Mouse (Mus musculus) bone marrow macrophage, adult 2 months (primary cell): Measurements from ENCODE around the gene Manbal. TPM values are rescaled to one million over a fixed set of nuclear protein-coding genes. Genes with fewer than 3 reads are reported as not detected.

Experiments
- H3K27ac ChIP-seq: 2 replicates; pipeline ENCODE4 v1.5.1; 2012; ENCODE audit warnings: low read depth, low read length; ENCODE audit not compliant: insufficient read depth
- H3K4me1 ChIP-seq: 2 replicates; pipeline ENCODE4 v1.6.1; 2012; ENCODE audit warnings: low read length; ENCODE audit not compliant: control insufficient read depth, insufficient read depth
- H3K4me3 ChIP-seq: 2 replicates; pipeline ENCODE4 v1.5.1; 2012; ENCODE audit warnings: mild to moderate bottlenecking, low read length, moderate library complexity; ENCODE audit not compliant: insufficient read depth
- CTCF ChIP-seq: IDR thresholded peaks from 2 replicates; pipeline ENCODE4 v1.5.1; 2012; ENCODE audit warnings: low read depth, mild to moderate bottlenecking, low read length, moderate library complexity
- POLR2A ChIP-seq: IDR thresholded peaks from 2 replicates; pipeline ENCODE4 v1.6.1; 2012; ENCODE audit warnings: mild to moderate bottlenecking, low read depth, low read length, borderline replicate concordance
- polyA plus RNA-seq: library from polyadenylated mRNA; stranded (reverse); fragments of >200 nt; gene quantifications from 2 replicates; pipeline ENCODE4 v1.2.4, GENCODE M21; 2012; ENCODE audit not compliant: missing spikeins, insufficient read depth, insufficient read length

Gene Manbal
- polyA plus RNA-seq, 1 experiment, result 32.7 TPM

GRCm38 (mm10) chr2:157407596-157407995 is 40.2 kb downstream of the Manbal start:
- Histone ChIP-seq H3K4me1 (peaks cover 21% of the 10 kb centered on the region), H3K27ac (no peak overlapping the region), H3K4me3 (no peak overlapping the region)
- TF ChIP-seq CTCF, result no peak
- no peak for TF ChIP-seq POLR2A

GRCm38 (mm10) chr2:157409793-157410533 is 42.6 kb downstream of the Manbal start:
- peaks cover 15% of the 10 kb centered on the region for H3K4me1 ChIP-seq
- no peak overlapping the region for H3K27ac ChIP-seq
- TF ChIP-seq CTCF, result no peak
- TF ChIP-seq POLR2A, result no peak
- no peak overlapping the region for H3K4me3 ChIP-seq

- H3K4me1 ChIP-seq, result peaks cover 8% of the 10 kb centered on the region; the same call in 1 of the 2 replicates
- TF ChIP-seq POLR2A (no peak), CTCF (no peak)
These were observed 43.8 kb downstream of the Manbal start for GRCm38 (mm10) chr2:157411151-157411693.

DNA sequence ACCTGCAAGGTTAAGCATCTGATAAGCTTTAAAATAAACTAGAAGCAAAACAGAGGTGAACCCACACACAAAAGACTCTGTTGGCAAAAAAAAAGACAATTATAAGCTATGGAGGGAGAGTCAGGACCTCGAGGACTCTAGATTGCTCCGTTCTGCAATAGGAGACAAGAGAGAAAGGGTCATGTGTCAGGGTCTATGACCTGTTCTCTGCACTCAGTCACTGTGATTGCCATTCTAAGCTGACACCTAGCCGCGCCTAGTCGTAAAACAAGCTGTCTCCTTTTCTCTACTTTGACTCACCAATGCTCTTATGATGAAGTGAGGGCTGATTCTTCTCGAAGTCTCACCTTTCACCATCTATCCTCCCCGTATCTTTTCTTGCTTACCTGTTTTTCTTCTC is 45.1 kb downstream of the Manbal start:
- TF ChIP-seq CTCF (no peak), POLR2A (no peak)

More at GRCm38 (mm10) chr2:157411151-157411693, 43.8 kb downstream of the Manbal start:
- H3K27ac ChIP-seq, result no peak overlapping the region
- no peak overlapping the region for H3K4me3 ChIP-seq

DNA sequence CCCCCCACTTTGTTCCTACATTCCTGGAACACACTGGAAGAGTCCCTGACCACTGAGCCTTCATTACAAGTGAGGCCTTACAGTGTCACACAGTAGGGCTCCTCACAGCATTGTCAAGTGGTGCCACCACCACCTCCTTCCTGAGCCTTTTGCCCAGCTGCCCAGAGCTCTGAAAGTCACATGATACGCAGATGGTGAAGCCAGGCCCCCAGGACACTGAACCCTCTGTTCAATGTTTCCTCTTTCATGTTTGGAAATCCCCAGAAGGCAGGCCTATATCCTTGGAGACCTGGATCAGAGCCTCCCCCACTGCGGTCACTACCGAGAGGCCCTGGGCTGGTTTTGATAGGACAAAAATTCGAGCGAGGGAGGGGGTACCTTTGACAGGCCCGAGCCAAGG is 49.8 kb downstream of the Manbal start:
- H3K4me3 ChIP-seq, result no peak overlapping the region
- TF ChIP-seq CTCF, result no peak
- TF ChIP-seq POLR2A, result no peak
- H3K4me1 ChIP-seq, result peaks cover 16% of the 10 kb centered on the region
- peak overlapping the region; percentile 7 for H3K27ac ChIP-seq

More for the DNA sequence above, 45.1 kb downstream of the Manbal start:
- no peak overlapping the region for H3K27ac ChIP-seq
- peaks cover 16% of the 10 kb centered on the region for H3K4me1 ChIP-seq
- no peak overlapping the region for H3K4me3 ChIP-seq

- TF ChIP-seq POLR2A (no peak), CTCF (no peak)
- Histone ChIP-seq H3K4me1 (peaks cover 23% of the 10 kb centered on the region), H3K4me3 (no peak within 1 kb of the TSS), H3K27ac (peak within 1 kb of the TSS; percentile 7; the same call in 1 of the 2 replicates)
These were observed 50.8 kb downstream of the Manbal start, which contains the start of gene Src for GRCm38 (mm10) chr2:157418206-157418605. Src (plus strand) TSS chr2:157418444.

- no peak overlapping the region for H3K27ac ChIP-seq
- TF ChIP-seq CTCF, result no peak
- no peak for TF ChIP-seq POLR2A
- peaks cover 27% of the 10 kb centered on the region for H3K4me1 ChIP-seq
These were observed 51.2 kb downstream of the Manbal start for GRCm38 (mm10) chr2:157418609-157419071.

DNA sequence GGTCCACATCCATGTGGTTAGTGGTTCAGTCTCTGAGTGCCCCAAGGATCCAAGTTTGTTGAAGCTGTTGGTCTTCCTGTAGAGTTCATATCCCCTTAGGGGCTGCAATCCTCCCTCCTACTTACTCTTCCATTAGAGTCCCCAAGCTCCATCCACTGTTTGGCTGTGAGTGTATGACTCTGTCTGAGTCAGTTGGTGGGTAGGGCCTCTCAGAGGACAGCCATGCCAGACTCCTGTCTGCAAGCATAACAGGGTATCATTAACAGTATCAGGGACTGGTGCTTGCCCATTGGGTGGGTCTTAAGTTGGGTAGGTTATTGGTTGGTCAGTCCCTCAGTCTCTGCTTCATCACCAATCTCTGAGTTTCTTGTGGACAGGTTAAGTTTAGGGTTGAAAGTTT is 52.1 kb downstream of the Manbal start:
- H3K4me3 ChIP-seq, result no peak overlapping the region
- no peak for TF ChIP-seq POLR2A
- TF ChIP-seq CTCF, result no peak
- H3K4me1 ChIP-seq, result peaks cover 27% of the 10 kb centered on the region
- no peak overlapping the region for H3K27ac ChIP-seq

More at GRCm38 (mm10) chr2:157418609-157419071, 51.2 kb downstream of the Manbal start:
- H3K4me3 ChIP-seq, result no peak overlapping the region

- H3K4me1 ChIP-seq, result peaks cover 27% of the 10 kb centered on the region
- H3K27ac ChIP-seq, result no peak overlapping the region
- no peak for TF ChIP-seq CTCF
- TF ChIP-seq POLR2A, result no peak
- no peak overlapping the region for H3K4me3 ChIP-seq
These were observed 53.0 kb downstream of the Manbal start for GRCm38 (mm10) chr2:157420404-157420803.
